ENCODE assay signal across 14 mouse cellular contexts in genomic region chr1:107900449-107900848, GRCm38 (mm10).
DNase-seq lines count a peak whose midpoint lies in the region; ATAC-seq lines count a peak whose summit lies in the region.
"Had no signal": no experiment of that assay in that cellular context is flagged by ENCODE, and none has a peak within 500 bp of the region (broad histone marks: within the 10 kb centered on the region; RNA-seq: fewer than 3 reads in every experiment).

No protein-coding gene starts in this region.

- no peak overlapping the region for H3K4me3 ChIP-seq in hindbrain, embryonic 12.5 days
- H3K4me3 ChIP-seq in hindbrain, embryonic 10.5 days: no peak overlapping the region
- no peak overlapping the region for H3K4me3 ChIP-seq in neural tube, embryonic 11.5 days (ENCODE audit: low read depth, low read length)
- H3K4me3 ChIP-seq in kidney, embryonic 15.5 days (replicated peaks): no peak overlapping the region
- H3K4me3 ChIP-seq: embryonic facial prominence, embryonic 12.5 days; heart, embryonic 12.5 days; liver, embryonic 13.5 days; lung, embryonic 15.5 days had no signal

- peaks cover 3% of the 10 kb centered on the region; the same call in 1 of the 2 replicates for H3K4me1 ChIP-seq in hindbrain, embryonic 12.5 days
- peaks cover 11% of the 10 kb centered on the region for H3K4me1 ChIP-seq in hindbrain, embryonic 10.5 days (replicated peaks)
- H3K4me1 ChIP-seq in neural tube, embryonic 11.5 days (ENCODE audit: control insufficient read depth, insufficient read depth, low read length): no peaks in the 10 kb centered on the region
- no peaks in the 10 kb centered on the region for H3K4me1 ChIP-seq in kidney, embryonic 15.5 days
- H3K4me1 ChIP-seq: embryonic facial prominence, embryonic 12.5 days; heart, embryonic 12.5 days; liver, embryonic 13.5 days; lung, embryonic 15.5 days had no signal

- H3K9ac ChIP-seq in hindbrain, embryonic 12.5 days: no peak overlapping the region
- H3K9ac ChIP-seq in neural tube, embryonic 11.5 days (ENCODE audit: low read length): no peak overlapping the region
- no peak overlapping the region for H3K9ac ChIP-seq in kidney, embryonic 15.5 days
- H3K9ac ChIP-seq: embryonic facial prominence, embryonic 12.5 days; heart, embryonic 12.5 days; liver, embryonic 13.5 days; lung, embryonic 15.5 days had no signal

- peak; percentile 81 for ATAC-seq in hindbrain, embryonic 12.5 days (ENCODE audit: low FRiP score)
- peak; percentile 35; the same call in 1 of the 2 replicates for ATAC-seq in neural tube, embryonic 11.5 days (ENCODE audit: insufficient read depth, low FRiP score, low TSS enrichment)
- peak; percentile 71 for ATAC-seq in kidney, embryonic 15.5 days (replicated peaks; ENCODE audit: low FRiP score)

- no peak for DNase-seq in hindbrain, embryonic 10.5 days (ENCODE audit: low spot score)
- DNase-seq in neural tube, embryonic 11.5 days (ENCODE audit: low spot score): no peak
- no peak for DNase-seq in neural tube, embryonic 10.5 days (ENCODE audit: extremely low spot score, low spot score)
- peak; percentile 61 for DNase-seq in retina, postnatal 1 day
- DNase-seq in left cerebral cortex, adult 9 months (ENCODE audit: low spot score in 2 of 2): no peak
- DNase-seq: cerebellum, adult 11-12 months; liver, embryonic 13.5 days; right cerebral cortex, adult 18-20 months; thymus, postnatal 36 days had no signal

- H3K27me3 ChIP-seq in hindbrain, embryonic 12.5 days: no peaks in the 10 kb centered on the region
- no peaks in the 10 kb centered on the region for H3K27me3 ChIP-seq in hindbrain, embryonic 10.5 days (ENCODE audit: insufficient read depth, poor library complexity, severe bottlenecking)
- H3K27me3 ChIP-seq in neural tube, embryonic 11.5 days (ENCODE audit: control insufficient read depth, insufficient read depth, low read length): no peaks in the 10 kb centered on the region
- H3K27me3 ChIP-seq in kidney, embryonic 15.5 days: no peaks in the 10 kb centered on the region
- H3K27me3 ChIP-seq: embryonic facial prominence, embryonic 12.5 days; heart, embryonic 12.5 days; liver, embryonic 13.5 days; lung, embryonic 15.5 days had no signal

- no peak overlapping the region for H3K27ac ChIP-seq in hindbrain, embryonic 12.5 days
- H3K27ac ChIP-seq in hindbrain, embryonic 10.5 days: no peak overlapping the region
- no peak overlapping the region for H3K27ac ChIP-seq in neural tube, embryonic 11.5 days (ENCODE audit: low read depth, low read length)
- no peak overlapping the region for H3K27ac ChIP-seq in kidney, embryonic 15.5 days
- H3K27ac ChIP-seq: embryonic facial prominence, embryonic 12.5 days; liver, embryonic 13.5 days; lung, embryonic 15.5 days had no signal

- H3K36me3 ChIP-seq in hindbrain, embryonic 12.5 days: no peaks in the 10 kb centered on the region
- H3K36me3 ChIP-seq in hindbrain, embryonic 10.5 days: no peaks in the 10 kb centered on the region
- no peaks in the 10 kb centered on the region for H3K36me3 ChIP-seq in neural tube, embryonic 11.5 days (ENCODE audit: control insufficient read depth, insufficient read depth, low read length)
- H3K36me3 ChIP-seq in kidney, embryonic 15.5 days: no peaks in the 10 kb centered on the region
- H3K36me3 ChIP-seq: embryonic facial prominence, embryonic 12.5 days; heart, embryonic 12.5 days; liver, embryonic 13.5 days; lung, embryonic 15.5 days had no signal

- H3K9me3 ChIP-seq in hindbrain, embryonic 12.5 days (replicated peaks): no peaks in the 10 kb centered on the region
- no peaks in the 10 kb centered on the region for H3K9me3 ChIP-seq in hindbrain, embryonic 10.5 days
- H3K9me3 ChIP-seq in neural tube, embryonic 11.5 days (ENCODE audit: control insufficient read depth, low read length): no peaks in the 10 kb centered on the region
- no peaks in the 10 kb centered on the region for H3K9me3 ChIP-seq in kidney, embryonic 15.5 days (replicated peaks)
- H3K9me3 ChIP-seq: embryonic facial prominence, embryonic 12.5 days; heart, embryonic 12.5 days; liver, embryonic 13.5 days; lung, embryonic 15.5 days had no signal

- no peak overlapping the region for H3K4me2 ChIP-seq in hindbrain, embryonic 12.5 days (replicated peaks)
- no peak overlapping the region for H3K4me2 ChIP-seq in neural tube, embryonic 11.5 days (ENCODE audit: low read depth)
- H3K4me2 ChIP-seq in kidney, embryonic 15.5 days: no peak overlapping the region
- H3K4me2 ChIP-seq: embryonic facial prominence, embryonic 12.5 days; heart, embryonic 12.5 days; liver, embryonic 13.5 days; lung, embryonic 15.5 days had no signal

- WGBS in hindbrain, embryonic 12.5 days: 30% methylated on average over 2 of the region's 2 CpGs
- 32% methylated on average over 2 of the region's 2 CpGs for WGBS in hindbrain, embryonic 10.5 days
- 51% methylated on average over 2 of the region's 2 CpGs for WGBS in neural tube, embryonic 11.5 days
- WGBS in kidney, embryonic 15.5 days: 36% methylated on average over 2 of the region's 2 CpGs
